Mouse (Mus musculus): Measurements from ENCODE around the gene AU040320. TPM values are rescaled to one million over a fixed set of nuclear protein-coding genes. Genes with fewer than 3 reads are reported as not detected.

The AU040320 gene
- polyA plus RNA-seq, 1 experiment from 2014 or later, result 24.1 TPM

DNA sequence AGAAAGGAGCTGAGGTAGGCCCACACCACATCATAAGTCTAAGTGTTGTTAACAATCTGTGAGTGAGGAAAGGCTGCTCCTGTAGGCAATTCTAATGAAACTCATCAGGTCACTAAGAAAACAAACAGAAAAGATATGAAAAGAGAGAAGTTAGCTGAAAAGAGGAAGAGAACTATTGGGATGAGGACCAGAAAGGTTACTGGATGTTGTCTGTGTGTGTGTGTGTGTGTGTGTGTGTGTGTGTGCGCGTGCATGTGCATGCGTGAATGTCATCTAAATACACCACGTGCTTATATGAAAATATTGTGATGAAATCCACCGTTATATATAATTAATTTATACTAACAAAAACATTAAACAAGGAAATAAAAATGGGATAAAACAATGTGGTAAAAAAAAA, 130.3 kb downstream of the AU040320 start:
- no peak overlapping the region for H3K4me2 ChIP-seq (ENCODE audit: low read depth, low read length)
- H3K36me3 ChIP-seq (ENCODE audit: control insufficient read depth, insufficient read depth, low read length), result peaks cover 11% of the 10 kb centered on the region
- H3K4me1 ChIP-seq (ENCODE audit: control insufficient read depth, insufficient read depth, low read length), result no peaks in the 10 kb centered on the region
- H3K4me3 ChIP-seq (replicated peaks; ENCODE audit: low read length), result no peak overlapping the region
- no peak overlapping the region for H3K27ac ChIP-seq (ENCODE audit: low read length)
- no peaks in the 10 kb centered on the region for H3K9me3 ChIP-seq (replicated peaks; ENCODE audit: control insufficient read depth, low read length)
- no peak for ATAC-seq (ENCODE audit: insufficient read depth, low FRiP score)
- H3K9ac ChIP-seq (ENCODE audit: low read length), result no peak overlapping the region
- 91% methylated on average over 5 of the region's 5 CpGs for WGBS
- no peaks in the 10 kb centered on the region for H3K27me3 ChIP-seq (ENCODE audit: control insufficient read depth, insufficient read depth, low read length)

GRCm38 (mm10) chr4:126885953-126886352, 132.6 kb downstream of the AU040320 start:
- Histone ChIP-seq H3K9me3 (replicated peaks; ENCODE audit: control insufficient read depth, low read length) (no peaks in the 10 kb centered on the region), H3K27ac (ENCODE audit: low read length) (no peak overlapping the region), H3K36me3 (ENCODE audit: control insufficient read depth, insufficient read depth, low read length) (peaks cover 24% of the 10 kb centered on the region), H3K4me2 (ENCODE audit: low read depth, low read length) (no peak overlapping the region), H3K4me3 (replicated peaks; ENCODE audit: low read length) (no peak overlapping the region), H3K4me1 (ENCODE audit: control insufficient read depth, insufficient read depth, low read length) (no peaks in the 10 kb centered on the region), H3K27me3 (ENCODE audit: control insufficient read depth, insufficient read depth, low read length) (no peaks in the 10 kb centered on the region), H3K9ac (ENCODE audit: low read length) (no peak overlapping the region)
- 33% methylated on average over 1 of the region's 1 CpGs for WGBS
- no peak for ATAC-seq (ENCODE audit: insufficient read depth, low FRiP score)

DNA sequence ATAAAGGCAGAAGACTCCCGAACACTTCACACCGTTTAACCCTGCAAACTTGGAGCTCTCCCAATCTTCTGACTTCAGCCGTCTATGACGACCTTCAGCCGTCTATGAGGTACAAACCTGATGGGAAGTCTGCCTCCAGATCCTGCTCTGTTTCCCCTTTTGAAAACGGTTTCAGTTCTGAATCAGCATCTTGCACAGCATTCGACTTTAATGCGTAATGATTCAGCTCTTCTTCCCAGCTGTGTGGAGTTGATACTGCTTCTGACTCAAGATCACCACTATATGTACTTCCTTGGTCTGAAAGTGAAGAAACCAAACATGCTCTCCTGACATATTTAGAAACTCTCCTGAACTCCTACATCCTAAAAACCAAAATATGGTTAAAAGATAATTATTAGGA, 136.5 kb downstream of the AU040320 start:
- peaks cover 20% of the 10 kb centered on the region for H3K36me3 ChIP-seq (ENCODE audit: control insufficient read depth, insufficient read depth, low read length)
- H3K4me1 ChIP-seq (ENCODE audit: control insufficient read depth, insufficient read depth, low read length), result no peaks in the 10 kb centered on the region
- ATAC-seq (ENCODE audit: insufficient read depth, low FRiP score), result no peak
- H3K27ac ChIP-seq (ENCODE audit: low read length), result no peak overlapping the region
- H3K9ac ChIP-seq (ENCODE audit: low read length), result no peak overlapping the region
- H3K4me3 ChIP-seq (replicated peaks; ENCODE audit: low read length), result no peak overlapping the region
- 85% methylated on average over 8 of the region's 8 CpGs for WGBS
- no peaks in the 10 kb centered on the region for H3K27me3 ChIP-seq (ENCODE audit: control insufficient read depth, insufficient read depth, low read length)
- H3K4me2 ChIP-seq (ENCODE audit: low read depth, low read length), result no peak overlapping the region
- H3K9me3 ChIP-seq (replicated peaks; ENCODE audit: control insufficient read depth, low read length), result no peaks in the 10 kb centered on the region

Other genes starting within 250 kb of the AU040320 start
- gene Ago4, start 220.1 kb upstream of the AU040320 start, polyA plus RNA-seq (2015; fragmentation: Nextera tagmentation; extraction: Ambion mirVana), result 1.4 and 1.9 TPM in 2 replicates
- 23.1 and 23.6 TPM in 2 replicates for gene Clspn, start 196.6 kb upstream of the AU040320 start, polyA plus RNA-seq (2015; fragmentation: Nextera tagmentation; extraction: Ambion mirVana)
- gene 5730409E04Rik, start 143.7 kb upstream of the AU040320 start, polyA plus RNA-seq (2015; fragmentation: Nextera tagmentation; extraction: Ambion mirVana), result 2.0 and 2.1 TPM in 2 replicates
- gene Psmb2, start 75.9 kb upstream of the AU040320 start, polyA plus RNA-seq (2015; fragmentation: Nextera tagmentation; extraction: Ambion mirVana), result 432 and 438 TPM in 2 replicates
- not detected in 2 replicates for gene Tfap2e, start 17.3 kb upstream of the AU040320 start, polyA plus RNA-seq (2015; fragmentation: Nextera tagmentation; extraction: Ambion mirVana)
- 25.4 and 26.1 TPM in 2 replicates for gene Ncdn, start 106 bp upstream of the AU040320 start, polyA plus RNA-seq (2015; fragmentation: Nextera tagmentation; extraction: Ambion mirVana)
- gene Zmym4, start 214.6 kb downstream of the AU040320 start, polyA plus RNA-seq (2015; fragmentation: Nextera tagmentation; extraction: Ambion mirVana), result 12.3 and 16.6 TPM in 2 replicates